Mouse (Mus musculus) liver, adult (tissue): ENCODE data around the gene Dtd1.

Source experiments
- GATA4 ChIP-seq: IDR thresholded peaks from 2 replicates; pipeline ENCODE4 v1.6.1; 2014; ENCODE audit warnings: mild to moderate bottlenecking, low read length; ENCODE audit not compliant: insufficient replicate concordance

The Dtd1 gene

GRCm38 (mm10) chr2:144724679-144725078 is 125.0 kb downstream of the Dtd1 start:
- no peak for TF ChIP-seq GATA4

- no peak for TF ChIP-seq GATA4
Observed at GRCm38 (mm10) chr2:144727136-144727535, 127.4 kb downstream of the Dtd1 start.

- TF ChIP-seq GATA4: no peak
Observed at GRCm38 (mm10) chr2:144729776-144730175, 130.1 kb downstream of the Dtd1 start.

GRCm38 (mm10) chr2:144738161-144738560 is 138.5 kb downstream of the Dtd1 start:
- no peak for TF ChIP-seq GATA4

GRCm38 (mm10) chr2:144738576-144738975 is 138.9 kb downstream of the Dtd1 start:
- TF ChIP-seq GATA4: no peak

- TF ChIP-seq GATA4: no peak
Observed at GRCm38 (mm10) chr2:144740577-144740997, 140.9 kb downstream of the Dtd1 start.

GRCm38 (mm10) chr2:144741973-144742372 is 142.3 kb downstream of the Dtd1 start:
- no peak for TF ChIP-seq GATA4

GRCm38 (mm10) chr2:144743316-144743715 is 143.6 kb downstream of the Dtd1 start:
- no peak for TF ChIP-seq GATA4

- no peak for TF ChIP-seq GATA4
Observed at GRCm38 (mm10) chr2:144745266-144745665, 145.6 kb downstream of the Dtd1 start.

- no peak for TF ChIP-seq GATA4
Observed at GRCm38 (mm10) chr2:144746046-144746783, 146.5 kb downstream of the Dtd1 start.

- no peak for TF ChIP-seq GATA4
Observed at GRCm38 (mm10) chr2:144753604-144754003, 153.9 kb downstream of the Dtd1 start.

GRCm38 (mm10) chr2:144755016-144755415 is 155.3 kb downstream of the Dtd1 start:
- TF ChIP-seq GATA4: no peak

- no peak for TF ChIP-seq GATA4
Observed at GRCm38 (mm10) chr2:144760666-144761065, 161.0 kb downstream of the Dtd1 start.

- TF ChIP-seq GATA4: no peak
Observed at GRCm38 (mm10) chr2:144763706-144764105, 164.0 kb downstream of the Dtd1 start.

GRCm38 (mm10) chr2:144764116-144764788 is 164.6 kb downstream of the Dtd1 start:
- TF ChIP-seq GATA4: no peak

- no peak for TF ChIP-seq GATA4
Observed at GRCm38 (mm10) chr2:144765219-144765618, 165.5 kb downstream of the Dtd1 start.

- no peak for TF ChIP-seq GATA4
Observed at GRCm38 (mm10) chr2:144768375-144769117, 168.8 kb downstream of the Dtd1 start.

- no peak for TF ChIP-seq GATA4
Observed at GRCm38 (mm10) chr2:144769118-144769496, 169.4 kb downstream of the Dtd1 start.
